Mouse (Mus musculus): ENCODE data around the gene Gsg1l. TPM values are rescaled to one million over a fixed set of nuclear protein-coding genes. Genes with fewer than 3 reads are reported as not detected.

The Gsg1l gene
- polyA plus RNA-seq, 1 experiment from 2014 or later = 7.0 TPM

- H3K27me3 ChIP-seq (ENCODE audit: control insufficient read depth, insufficient read depth, low read length) = no peaks in the 10 kb centered on the region
- 90% methylated on average over 6 of the region's 6 CpGs for WGBS
- no peaks in the 10 kb centered on the region for H3K4me1 ChIP-seq (ENCODE audit: control insufficient read depth, insufficient read depth, low read length)
- no peaks in the 10 kb centered on the region for H3K9me3 ChIP-seq (ENCODE audit: control insufficient read depth, low read length)
- DNase-seq (ENCODE audit: low spot score) (no peak), ATAC-seq (ENCODE audit: insufficient read depth, low FRiP score, low TSS enrichment) (no peak)
- no peak overlapping the region for H3K9ac ChIP-seq (ENCODE audit: low read length)
- H3K27ac ChIP-seq (ENCODE audit: low read depth, low read length) = no peak overlapping the region
- H3K4me3 ChIP-seq (ENCODE audit: low read depth, low read length) = no peak overlapping the region
- H3K36me3 ChIP-seq (ENCODE audit: control insufficient read depth, insufficient read depth, low read length) = no peaks in the 10 kb centered on the region
- no peak overlapping the region for H3K4me2 ChIP-seq (ENCODE audit: low read depth)
Observed at GRCm38 (mm10) chr7:126045077-126045476, 37.1 kb downstream of the Gsg1l start.

GRCm38 (mm10) chr7:126042306-126042705 lies 39.9 kb downstream of the Gsg1l start:
- no peak overlapping the region for H3K9ac ChIP-seq (ENCODE audit: low read length)
- ATAC-seq (ENCODE audit: insufficient read depth, low FRiP score, low TSS enrichment) (no peak), DNase-seq (ENCODE audit: low spot score) (no peak)
- peaks cover 10% of the 10 kb centered on the region for H3K4me1 ChIP-seq (ENCODE audit: control insufficient read depth, insufficient read depth, low read length)
- no peaks in the 10 kb centered on the region for H3K9me3 ChIP-seq (ENCODE audit: control insufficient read depth, low read length)
- H3K36me3 ChIP-seq (ENCODE audit: control insufficient read depth, insufficient read depth, low read length) = no peaks in the 10 kb centered on the region
- 61% methylated on average over 3 of the region's 3 CpGs for WGBS
- H3K27ac ChIP-seq (ENCODE audit: low read depth, low read length) = no peak overlapping the region
- no peak overlapping the region for H3K4me2 ChIP-seq (ENCODE audit: low read depth)
- no peak overlapping the region for H3K4me3 ChIP-seq (ENCODE audit: low read depth, low read length)
- H3K27me3 ChIP-seq (ENCODE audit: control insufficient read depth, insufficient read depth, low read length) = no peaks in the 10 kb centered on the region

- WGBS = 75% methylated on average over 18 of the region's 18 CpGs
- H3K27ac ChIP-seq (ENCODE audit: low read depth, low read length) = no peak overlapping the region
- H3K9me3 ChIP-seq (ENCODE audit: control insufficient read depth, low read length) = no peaks in the 10 kb centered on the region
- no peak overlapping the region for H3K4me2 ChIP-seq (ENCODE audit: low read depth)
- H3K36me3 ChIP-seq (ENCODE audit: control insufficient read depth, insufficient read depth, low read length) = no peaks in the 10 kb centered on the region
- no peak for DNase-seq (ENCODE audit: low spot score)
- ATAC-seq (ENCODE audit: insufficient read depth, low FRiP score, low TSS enrichment) = no peak
- H3K27me3 ChIP-seq (ENCODE audit: control insufficient read depth, insufficient read depth, low read length) = no peaks in the 10 kb centered on the region
- peaks cover 10% of the 10 kb centered on the region for H3K4me1 ChIP-seq (ENCODE audit: control insufficient read depth, insufficient read depth, low read length)
- no peak overlapping the region for H3K9ac ChIP-seq (ENCODE audit: low read length)
- H3K4me3 ChIP-seq (ENCODE audit: low read depth, low read length) = no peak overlapping the region
Observed at GRCm38 (mm10) chr7:126040794-126041526, 41.3 kb downstream of the Gsg1l start.

GRCm38 (mm10) chr7:126039847-126040246 lies 42.4 kb downstream of the Gsg1l start:
- Histone ChIP-seq H3K9me3 (ENCODE audit: control insufficient read depth, low read length) (no peaks in the 10 kb centered on the region), H3K4me2 (ENCODE audit: low read depth) (no peak overlapping the region), H3K36me3 (ENCODE audit: control insufficient read depth, insufficient read depth, low read length) (no peaks in the 10 kb centered on the region), H3K9ac (ENCODE audit: low read length) (no peak overlapping the region), H3K27me3 (ENCODE audit: control insufficient read depth, insufficient read depth, low read length) (no peaks in the 10 kb centered on the region), H3K4me3 (ENCODE audit: low read depth, low read length) (no peak overlapping the region), H3K4me1 (ENCODE audit: control insufficient read depth, insufficient read depth, low read length) (peaks cover 10% of the 10 kb centered on the region), H3K27ac (ENCODE audit: low read depth, low read length) (no peak overlapping the region)
- ATAC-seq (ENCODE audit: insufficient read depth, low FRiP score, low TSS enrichment) (no peak), DNase-seq (ENCODE audit: low spot score) (no peak)
- 88% methylated on average over 5 of the region's 5 CpGs for WGBS

GRCm38 (mm10) chr7:126039247-126039835 lies 42.9 kb downstream of the Gsg1l start:
- peaks cover 10% of the 10 kb centered on the region for H3K4me1 ChIP-seq (ENCODE audit: control insufficient read depth, insufficient read depth, low read length)
- no peak for ATAC-seq (ENCODE audit: insufficient read depth, low FRiP score, low TSS enrichment)
- 93% methylated on average over 5 of the region's 5 CpGs for WGBS
- no peak overlapping the region for H3K4me2 ChIP-seq (ENCODE audit: low read depth)
- DNase-seq (ENCODE audit: low spot score) = no peak
- H3K9ac ChIP-seq (ENCODE audit: low read length) = peak overlapping the region; percentile 59
- no peaks in the 10 kb centered on the region for H3K9me3 ChIP-seq (ENCODE audit: control insufficient read depth, low read length)
- H3K4me3 ChIP-seq (ENCODE audit: low read depth, low read length) = no peak overlapping the region
- no peaks in the 10 kb centered on the region for H3K27me3 ChIP-seq (ENCODE audit: control insufficient read depth, insufficient read depth, low read length)
- peak overlapping the region; percentile 67 for H3K27ac ChIP-seq (ENCODE audit: low read depth, low read length)
- no peaks in the 10 kb centered on the region for H3K36me3 ChIP-seq (ENCODE audit: control insufficient read depth, insufficient read depth, low read length)

GRCm38 (mm10) chr7:126038366-126039246 lies 43.6 kb downstream of the Gsg1l start:
- Histone ChIP-seq H3K27me3 (ENCODE audit: control insufficient read depth, insufficient read depth, low read length) (no peaks in the 10 kb centered on the region), H3K36me3 (ENCODE audit: control insufficient read depth, insufficient read depth, low read length) (no peaks in the 10 kb centered on the region), H3K9me3 (ENCODE audit: control insufficient read depth, low read length) (no peaks in the 10 kb centered on the region), H3K27ac (ENCODE audit: low read depth, low read length) (peak overlapping the region; percentile 67), H3K4me2 (ENCODE audit: low read depth) (no peak overlapping the region), H3K9ac (ENCODE audit: low read length) (peak overlapping the region; percentile 59), H3K4me1 (ENCODE audit: control insufficient read depth, insufficient read depth, low read length) (peaks cover 10% of the 10 kb centered on the region), H3K4me3 (ENCODE audit: low read depth, low read length) (no peak overlapping the region)
- DNase-seq (ENCODE audit: low spot score) (no peak), ATAC-seq (ENCODE audit: insufficient read depth, low FRiP score, low TSS enrichment) (no peak)
- WGBS = 47% methylated on average over 25 of the region's 25 CpGs

- H3K4me1 ChIP-seq (ENCODE audit: control insufficient read depth, insufficient read depth, low read length) = peaks cover 10% of the 10 kb centered on the region
- H3K27ac ChIP-seq (ENCODE audit: low read depth, low read length) = no peak overlapping the region
- no peaks in the 10 kb centered on the region for H3K9me3 ChIP-seq (ENCODE audit: control insufficient read depth, low read length)
- H3K4me3 ChIP-seq (ENCODE audit: low read depth, low read length) = no peak overlapping the region
- H3K36me3 ChIP-seq (ENCODE audit: control insufficient read depth, insufficient read depth, low read length) = no peaks in the 10 kb centered on the region
- H3K27me3 ChIP-seq (ENCODE audit: control insufficient read depth, insufficient read depth, low read length) = no peaks in the 10 kb centered on the region
- no peak overlapping the region for H3K9ac ChIP-seq (ENCODE audit: low read length)
- WGBS = 80% methylated on average over 3 of the region's 3 CpGs
- ATAC-seq (ENCODE audit: insufficient read depth, low FRiP score, low TSS enrichment) (no peak), DNase-seq (ENCODE audit: low spot score) (no peak)
- no peak overlapping the region for H3K4me2 ChIP-seq (ENCODE audit: low read depth)
Observed at GRCm38 (mm10) chr7:126035332-126035731, 46.9 kb downstream of the Gsg1l start.

GRCm38 (mm10) chr7:126032776-126033209 lies 49.4 kb downstream of the Gsg1l start:
- Histone ChIP-seq H3K4me1 (ENCODE audit: control insufficient read depth, insufficient read depth, low read length) (no peaks in the 10 kb centered on the region), H3K4me3 (ENCODE audit: low read depth, low read length) (no peak overlapping the region), H3K9ac (ENCODE audit: low read length) (no peak overlapping the region), H3K36me3 (ENCODE audit: control insufficient read depth, insufficient read depth, low read length) (no peaks in the 10 kb centered on the region), H3K27ac (ENCODE audit: low read depth, low read length) (no peak overlapping the region), H3K9me3 (ENCODE audit: control insufficient read depth, low read length) (no peaks in the 10 kb centered on the region), H3K27me3 (ENCODE audit: control insufficient read depth, insufficient read depth, low read length) (no peaks in the 10 kb centered on the region), H3K4me2 (ENCODE audit: low read depth) (no peak overlapping the region)
- ATAC-seq (ENCODE audit: insufficient read depth, low FRiP score, low TSS enrichment) (no peak), DNase-seq (ENCODE audit: low spot score) (no peak)
- WGBS = 86% methylated on average over 5 of the region's 5 CpGs
